Mouse (Mus musculus) CH12.LX (cell line): Measurements from ENCODE around the gene Baiap3.

ENCODE experiments used
- CTCF ChIP-seq, 2 experiments: IDR thresholded peaks in 1 of 2; conservative IDR thresholded peaks in 1 of 2; 2 replicates each; pipeline ENCODE4 v1.5.1; 2011 to 2012; ENCODE audit warnings: low read depth in 2 of 2, low read length in 2 of 2, improper control_type of control experiment in 1 of 2, inconsistent platforms in 1 of 2, mild to moderate bottlenecking in 1 of 2, moderate library complexity in 1 of 2
- E2F4 ChIP-seq: IDR thresholded peaks from 2 replicates; pipeline ENCODE4 v1.6.1; 2011; ENCODE audit warnings: low read depth, low read length, improper control_type of control experiment; ENCODE audit not compliant: insufficient replicate concordance
- ELF1 ChIP-seq: IDR thresholded peaks from 2 replicates; pipeline ENCODE4 v1.6.1; 2014; ENCODE audit warnings: low read depth, mild to moderate bottlenecking, inconsistent platforms, low read length, improper control_type of control experiment
- HCFC1 ChIP-seq: IDR thresholded peaks from 2 replicates; pipeline ENCODE4 v1.6.1; 2012; ENCODE audit warnings: low read depth, mild to moderate bottlenecking, inconsistent platforms, low read length, improper control_type of control experiment
- JUND ChIP-seq: conservative IDR thresholded peaks from 2 replicates; pipeline ENCODE4 v1.6.1; 2011; ENCODE audit warnings: low read depth, low read length, improper control_type of control experiment
- MAZ ChIP-seq: IDR thresholded peaks from 2 replicates; pipeline ENCODE4 v1.6.1; 2012; ENCODE audit warnings: low read depth, mild to moderate bottlenecking, inconsistent platforms, low read length, improper control_type of control experiment, moderate library complexity
- MXI1 ChIP-seq: IDR thresholded peaks from 2 replicates; pipeline ENCODE4 v1.6.1; 2011; ENCODE audit warnings: mild to moderate bottlenecking, low read depth, low read length, improper control_type of control experiment
- NRF1 ChIP-seq: IDR thresholded peaks from 2 replicates; pipeline ENCODE4 v1.6.1; 2014; ENCODE audit warnings: low read depth, mild to moderate bottlenecking, inconsistent platforms, low read length, improper control_type of control experiment, moderate library complexity
- POLR2A ChIP-seq: IDR thresholded peaks from 2 replicates; pipeline ENCODE4 v1.6.1; 2011; ENCODE audit warnings: low read depth, mild to moderate bottlenecking, improper control_type of control experiment, low read length
- TBP ChIP-seq: conservative IDR thresholded peaks from 2 replicates; pipeline ENCODE4 v1.6.1; 2011; ENCODE audit warnings: low read depth, low read length, improper control_type of control experiment
- ZKSCAN1 ChIP-seq: IDR thresholded peaks from 2 replicates; pipeline ENCODE4 v1.6.1; 2012; ENCODE audit warnings: low read depth, inconsistent platforms, low read length, improper control_type of control experiment, borderline replicate concordance
- ZNF384 ChIP-seq: IDR thresholded peaks from 2 replicates; pipeline ENCODE4 v1.6.1; 2012; ENCODE audit warnings: low read depth, low read length, improper control_type of control experiment, inconsistent platforms

GRCm38 (mm10) chr17:25215431-25215830 is 40.7 kb downstream of the Baiap3 start:
- TF ChIP-seq MAZ (no peak), TBP (no peak), POLR2A (no peak), ZNF384 (no peak), MXI1 (no peak), CTCF (conservative IDR thresholded peaks at IDR 0.05 in 1 of 2, IDR thresholded peaks at IDR 0.05 in 1 of 2; ENCODE audit: low read depth in 2 of 2, low read length in 2 of 2) (no peak), NRF1 (no peak), ZKSCAN1 (no peak), ELF1 (no peak), HCFC1 (no peak), JUND (no peak), E2F4 (no peak)
